Mouse (Mus musculus) cerebellum, adult 11-12 months (tissue): ENCODE data around the gene Pomt1.

ENCODE experiments used
- DNase-seq: peaks from one replicate; pipeline ENCODE4 v3.0.0; 2022

The Pomt1 gene

GRCm38 (mm10) chr2:32235886-32236759, at the start of gene Pomt1:
TSS of gene Pomt1 (plus strand) at chr2:32236590.
- peak; percentile 92 for DNase-seq

DNA sequence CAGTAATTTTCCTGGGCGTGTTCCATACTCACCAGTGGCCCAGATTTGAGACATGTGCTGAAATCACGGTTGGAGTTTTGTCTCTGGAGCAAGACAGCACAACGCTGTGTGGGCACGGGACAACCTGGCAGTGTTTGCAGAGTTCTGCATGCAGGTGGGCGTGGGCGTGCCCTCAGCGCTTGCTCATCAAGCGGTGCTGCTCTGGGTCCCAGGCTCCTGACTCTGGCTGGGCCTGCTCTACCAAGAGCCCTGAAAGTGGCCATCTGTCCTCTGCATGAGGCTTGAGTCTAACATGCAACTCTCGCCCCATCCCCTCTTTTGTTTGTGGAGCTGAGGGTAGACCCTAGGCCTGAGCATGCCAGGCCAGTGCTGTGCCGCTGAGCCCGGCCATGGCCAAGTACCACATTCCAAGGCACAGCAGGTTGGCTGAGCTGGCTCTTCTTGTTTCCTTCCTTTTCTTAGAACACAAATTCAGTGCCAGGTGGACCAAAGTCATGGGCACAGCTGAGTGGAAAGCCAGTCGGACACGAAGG, 49.3 kb upstream of the Pomt1 start:
- DNase-seq, result peak; percentile 78

DNA sequence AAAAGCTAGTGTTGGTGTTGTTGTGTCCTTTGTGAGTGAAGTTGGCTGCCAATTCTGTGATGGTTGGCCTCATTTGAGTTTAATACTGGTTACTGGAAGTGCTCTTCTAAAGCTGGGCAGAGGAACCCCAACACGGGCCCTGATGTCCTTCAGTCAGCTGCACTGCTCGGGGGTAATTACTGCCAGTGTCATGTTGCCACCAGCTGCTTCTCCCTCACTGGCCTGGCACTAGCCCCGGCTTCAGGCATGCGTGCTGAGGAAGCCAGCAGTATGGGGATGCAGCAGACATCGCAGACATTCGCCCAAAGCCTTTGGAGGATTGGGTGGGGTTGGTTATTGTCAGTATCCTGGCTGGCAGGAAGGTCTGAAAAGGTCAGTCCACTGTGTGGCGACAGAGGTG, 48.7 kb upstream of the Pomt1 start:
- DNase-seq, result peak; percentile 67

DNA sequence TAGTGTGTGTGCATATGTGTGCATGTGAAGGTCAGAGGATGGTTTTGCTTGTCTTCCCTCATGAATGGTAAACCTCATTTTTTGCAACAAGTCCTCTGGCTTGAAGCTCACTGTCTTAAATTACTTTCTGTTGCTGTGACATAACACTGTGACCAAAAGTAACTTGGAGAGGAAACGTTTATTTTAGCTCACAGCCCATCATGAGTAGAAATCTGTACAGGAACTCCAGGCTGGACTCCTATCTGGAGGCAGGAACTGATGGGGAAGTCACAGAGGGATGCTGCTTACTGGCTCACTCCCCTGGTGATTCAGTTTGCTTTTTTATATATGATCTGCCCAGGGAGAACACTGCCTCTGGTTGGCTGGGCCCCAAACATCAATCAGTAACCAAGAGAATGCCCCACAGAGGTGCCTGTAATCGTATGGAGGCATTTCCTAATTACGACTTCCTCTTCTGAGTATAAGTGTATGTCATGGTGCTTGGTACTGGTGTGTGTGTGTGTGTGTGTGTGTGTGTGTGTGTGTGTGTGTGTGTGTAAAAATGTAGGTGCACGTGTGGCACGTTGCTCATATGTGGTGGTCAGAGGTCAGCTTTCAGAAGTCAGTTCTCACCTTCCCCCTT, 47.2 kb upstream of the Pomt1 start:
- no peak for DNase-seq

GRCm38 (mm10) chr2:32190620-32191019, 45.8 kb upstream of the Pomt1 start:
- DNase-seq, result no peak

GRCm38 (mm10) chr2:32191872-32192507, 44.4 kb upstream of the Pomt1 start:
- no peak for DNase-seq

GRCm38 (mm10) chr2:32198977-32199376, 37.4 kb upstream of the Pomt1 start:
- DNase-seq, result no peak

- DNase-seq, result peak; percentile 76
Observed at GRCm38 (mm10) chr2:32200033-32200432, 36.4 kb upstream of the Pomt1 start.

- DNase-seq, result peak; percentile 78
Observed at GRCm38 (mm10) chr2:32200712-32201111, 35.7 kb upstream of the Pomt1 start.

GRCm38 (mm10) chr2:32201527-32201926, 34.9 kb upstream of the Pomt1 start:
- peak; percentile 79 for DNase-seq

GRCm38 (mm10) chr2:32203853-32204252, 32.5 kb upstream of the Pomt1 start:
- peak; percentile 70 for DNase-seq

DNA sequence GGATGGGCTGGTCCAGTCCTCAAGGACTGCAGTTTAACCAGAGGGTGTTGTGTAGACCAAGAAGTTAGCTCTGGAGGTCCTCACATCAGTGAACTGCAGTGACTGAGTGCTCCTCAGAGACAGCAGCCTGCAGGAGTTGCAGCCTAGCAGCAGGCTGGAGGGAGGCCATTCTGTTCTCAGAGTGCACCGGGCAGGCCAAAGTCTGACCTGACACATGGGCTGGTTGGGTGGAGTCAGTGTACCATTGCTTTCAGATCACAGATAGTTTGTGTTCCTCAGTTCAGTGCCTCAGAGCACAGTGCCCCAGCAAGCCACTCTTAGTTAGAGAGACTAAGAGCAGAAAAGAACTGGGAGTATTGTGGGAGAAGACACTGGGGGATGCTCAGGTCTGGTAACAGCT, 28.7 kb upstream of the Pomt1 start:
- no peak for DNase-seq

GRCm38 (mm10) chr2:32211689-32212088, 24.7 kb upstream of the Pomt1 start:
- DNase-seq, result peak; percentile 76

DNA sequence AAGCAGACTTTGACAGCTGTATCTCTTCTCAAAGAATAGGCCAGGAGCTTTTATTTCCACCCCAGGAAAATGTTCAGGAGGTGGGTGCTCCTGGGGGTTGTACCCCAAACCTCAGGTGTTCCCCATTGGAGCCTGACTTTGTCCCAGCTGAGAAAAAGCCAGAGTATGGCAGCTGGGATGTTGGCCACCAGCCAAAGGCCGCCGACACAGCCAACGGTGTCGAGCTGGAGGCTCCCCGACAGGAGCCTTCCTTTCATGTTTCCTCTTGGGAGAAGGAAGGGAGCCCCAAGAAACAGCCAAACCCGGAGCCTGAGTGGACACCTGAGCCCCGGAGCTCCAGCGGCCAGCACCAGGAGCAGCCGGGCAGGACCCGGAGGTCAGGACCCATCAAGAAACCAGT, 23.4 kb upstream of the Pomt1 start:
- DNase-seq, result no peak

- DNase-seq, result no peak
Observed at GRCm38 (mm10) chr2:32215576-32215975, 20.8 kb upstream of the Pomt1 start.

GRCm38 (mm10) chr2:32216506-32216905, 19.9 kb upstream of the Pomt1 start:
- no peak for DNase-seq

DNA sequence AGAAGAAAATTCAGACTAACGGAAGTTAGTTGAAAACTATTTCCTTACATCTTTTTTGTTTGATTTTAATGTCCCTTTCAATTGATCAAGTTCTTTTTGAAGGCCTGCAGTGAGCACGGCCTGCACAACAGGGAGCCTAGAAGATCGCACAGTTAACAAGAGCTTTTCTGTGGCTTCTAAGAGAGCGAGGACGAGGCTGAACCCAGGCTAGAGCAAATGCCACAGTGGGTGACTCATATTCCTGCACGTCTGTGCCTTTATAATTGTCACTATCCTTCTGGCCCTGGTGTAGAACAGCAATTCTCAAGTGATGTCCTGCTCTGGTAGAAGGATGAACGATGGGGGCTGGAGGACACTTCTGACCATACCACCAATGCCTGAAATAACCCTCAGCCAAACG, 18.7 kb upstream of the Pomt1 start:
- DNase-seq, result no peak

GRCm38 (mm10) chr2:32218113-32218512, 18.3 kb upstream of the Pomt1 start:
- no peak for DNase-seq

- DNase-seq, result peak; percentile 27
Observed at GRCm38 (mm10) chr2:32218541-32219334, 17.7 kb upstream of the Pomt1 start.

- no peak for DNase-seq
Observed at GRCm38 (mm10) chr2:32219501-32219900, 16.9 kb upstream of the Pomt1 start.

DNA sequence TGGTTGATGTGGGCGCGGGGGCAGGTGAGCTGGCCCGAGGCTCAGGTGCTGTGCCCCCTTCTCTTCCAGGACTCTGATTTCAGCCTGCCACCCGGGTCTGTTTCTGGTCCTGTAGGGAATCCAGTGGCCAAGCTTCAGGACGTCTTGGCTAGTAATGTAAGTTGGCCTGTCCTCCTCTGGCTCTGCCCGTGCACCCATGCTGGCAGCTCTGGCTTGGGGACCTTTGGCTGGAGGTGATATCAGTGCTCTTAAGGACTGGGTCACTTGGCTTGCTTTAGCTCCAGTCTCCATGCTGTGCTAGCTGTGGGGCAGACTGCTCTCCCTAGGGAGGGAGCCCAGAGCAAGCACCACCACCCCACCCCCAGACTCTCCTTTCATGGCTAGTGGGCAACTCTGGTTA, 16.4 kb upstream of the Pomt1 start:
- peak; percentile 36 for DNase-seq

- no peak for DNase-seq
Observed at GRCm38 (mm10) chr2:32220969-32221368, 15.4 kb upstream of the Pomt1 start.

GRCm38 (mm10) chr2:32221577-32221976, 14.8 kb upstream of the Pomt1 start:
- peak; percentile 29 for DNase-seq
